In the genomic region with DNA sequence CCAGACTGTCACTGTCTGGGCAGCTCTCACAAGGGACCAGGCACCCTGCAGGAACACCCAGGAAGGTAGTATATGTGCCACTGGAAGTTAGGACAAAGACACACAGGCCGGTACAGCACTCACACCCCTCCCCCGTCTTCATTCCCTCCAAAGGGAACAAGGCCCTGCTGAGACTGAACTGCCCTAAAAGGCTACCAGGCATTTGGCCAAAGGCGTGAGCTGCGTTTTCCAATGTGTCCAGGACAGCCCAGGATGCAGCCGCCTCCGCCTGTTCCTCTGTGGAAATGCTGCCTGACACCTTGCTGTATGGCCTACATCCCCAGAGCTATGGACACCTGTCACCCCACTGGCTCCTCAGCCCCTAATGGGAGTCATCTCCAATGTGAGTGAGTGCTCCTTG, we compare ENCODE assay signal across 8 mouse cellular contexts. TPM values are rescaled to one million over a fixed set of nuclear protein-coding genes. Genes with fewer than 3 reads are reported as not detected.
DNase-seq lines count a peak whose midpoint lies in the region; ATAC-seq and TF ChIP-seq lines count a peak whose summit lies in the region.
"Had no signal": no experiment of that assay in that cellular context is flagged by ENCODE, and none has a peak within 500 bp of the region (broad histone marks: within the 10 kb centered on the region; RNA-seq: fewer than 3 reads in every experiment).

No protein-coding gene starts in this region.

- no peak overlapping the region for H3K4me3 ChIP-seq in embryonic facial prominence, embryonic 15.5 days (replicated peaks)
- no peak overlapping the region for H3K4me3 ChIP-seq in hindbrain, embryonic 13.5 days
- H3K4me3 ChIP-seq in limb, embryonic 14.5 days (replicated peaks; ENCODE audit: low read length): no peak overlapping the region
- no peak overlapping the region for H3K4me3 ChIP-seq in liver, embryonic 12.5 days
- H3K4me3 ChIP-seq: liver, embryonic 13.5 days had no signal

- 64% methylated on average over 6 of the region's 6 CpGs for WGBS in embryonic facial prominence, embryonic 15.5 days
- WGBS in hindbrain, embryonic 13.5 days: 45% methylated on average over 6 of the region's 6 CpGs
- WGBS in limb, embryonic 14.5 days: 32% methylated on average over 6 of the region's 6 CpGs
- 65% methylated on average over 6 of the region's 6 CpGs for WGBS in liver, embryonic 12.5 days (ENCODE audit: insufficient replicate concordance)

- H3K9ac ChIP-seq in embryonic facial prominence, embryonic 15.5 days: no peak overlapping the region
- H3K9ac ChIP-seq in hindbrain, embryonic 13.5 days: no peak overlapping the region
- H3K9ac ChIP-seq in limb, embryonic 14.5 days (ENCODE audit: low read depth, low read length, severe bottlenecking): no peak overlapping the region
- no peak overlapping the region for H3K9ac ChIP-seq in liver, embryonic 12.5 days
- H3K9ac ChIP-seq: liver, embryonic 13.5 days had no signal

- peaks cover 40% of the 10 kb centered on the region for H3K4me1 ChIP-seq in embryonic facial prominence, embryonic 15.5 days
- H3K4me1 ChIP-seq in hindbrain, embryonic 13.5 days (replicated peaks): peaks cover 28% of the 10 kb centered on the region
- H3K4me1 ChIP-seq in limb, embryonic 14.5 days (ENCODE audit: control insufficient read depth, insufficient read depth, low read length): peaks cover 34% of the 10 kb centered on the region
- peaks cover 32% of the 10 kb centered on the region for H3K4me1 ChIP-seq in liver, embryonic 12.5 days

- H3K9me3 ChIP-seq in embryonic facial prominence, embryonic 15.5 days (replicated peaks): no peaks in the 10 kb centered on the region
- no peaks in the 10 kb centered on the region for H3K9me3 ChIP-seq in hindbrain, embryonic 13.5 days
- no peaks in the 10 kb centered on the region for H3K9me3 ChIP-seq in limb, embryonic 14.5 days (ENCODE audit: control insufficient read depth, low read length)
- H3K9me3 ChIP-seq in liver, embryonic 12.5 days (replicated peaks): no peaks in the 10 kb centered on the region
- H3K9me3 ChIP-seq: liver, embryonic 13.5 days had no signal

- no peaks in the 10 kb centered on the region for H3K27me3 ChIP-seq in embryonic facial prominence, embryonic 15.5 days
- H3K27me3 ChIP-seq in hindbrain, embryonic 13.5 days: peaks cover 40% of the 10 kb centered on the region
- H3K27me3 ChIP-seq in limb, embryonic 14.5 days (ENCODE audit: control insufficient read depth, insufficient read depth, low read length): no peaks in the 10 kb centered on the region
- peaks cover 3% of the 10 kb centered on the region; the same call in 1 of the 2 replicates for H3K27me3 ChIP-seq in liver, embryonic 12.5 days (replicated peaks)
- H3K27me3 ChIP-seq: liver, embryonic 13.5 days had no signal

- no peak for ATAC-seq in embryonic facial prominence, embryonic 15.5 days (ENCODE audit: insufficient number of reproducible peaks, low FRiP score, low TSS enrichment, low read depth)
- peak; percentile 29; the same call in 1 of the 2 replicates for ATAC-seq in hindbrain, embryonic 13.5 days (ENCODE audit: low FRiP score)
- no peak for ATAC-seq in limb, embryonic 14.5 days (ENCODE audit: low FRiP score, low read depth)
- ATAC-seq in megakaryocyte-erythroid progenitor cell, adult 5-6 weeks (replicated peaks; ENCODE audit: low FRiP score, low TSS enrichment, poor library complexity, severe bottlenecking): no peak
- ATAC-seq in liver, embryonic 12.5 days: no peak

- H3K36me3 ChIP-seq in embryonic facial prominence, embryonic 15.5 days: no peaks in the 10 kb centered on the region
- H3K36me3 ChIP-seq in hindbrain, embryonic 13.5 days: no peaks in the 10 kb centered on the region
- no peaks in the 10 kb centered on the region for H3K36me3 ChIP-seq in limb, embryonic 14.5 days (ENCODE audit: control insufficient read depth, insufficient read depth, low read length)
- no peaks in the 10 kb centered on the region for H3K36me3 ChIP-seq in liver, embryonic 12.5 days
- H3K36me3 ChIP-seq: liver, embryonic 13.5 days had no signal

- no peak for TF ChIP-seq POLR2A in limb, embryonic 14.5 days (IDR thresholded peaks at IDR 0.05; ENCODE audit: borderline replicate concordance, extremely low read depth, insufficient read depth, insufficient read length)

- DNase-seq in 3T3-L1 (ENCODE audit: low read depth, low spot score): peak; percentile 26
- DNase-seq in Muller cell, postnatal 12 days (ENCODE audit: inconsistent ontology term): peak; percentile 50
- no peak for DNase-seq in limb, embryonic 14.5 days (ENCODE audit: low spot score)
- DNase-seq: liver, embryonic 13.5 days had no signal

- peak overlapping the region; percentile 81 for H3K27ac ChIP-seq in embryonic facial prominence, embryonic 15.5 days (replicated peaks)
- H3K27ac ChIP-seq in hindbrain, embryonic 13.5 days: no peak overlapping the region
- H3K27ac ChIP-seq in limb, embryonic 14.5 days (replicated peaks; ENCODE audit: low read depth, low read length): peak overlapping the region; percentile 75; the same call in 1 of the 2 replicates
- H3K27ac ChIP-seq in liver, embryonic 12.5 days: no peak overlapping the region
- H3K27ac ChIP-seq: liver, embryonic 13.5 days had no signal

- no peak overlapping the region for H3K4me2 ChIP-seq in embryonic facial prominence, embryonic 15.5 days (replicated peaks)
- no peak overlapping the region for H3K4me2 ChIP-seq in hindbrain, embryonic 13.5 days
- no peak overlapping the region for H3K4me2 ChIP-seq in limb, embryonic 14.5 days (replicated peaks; ENCODE audit: low read depth, low read length, severe bottlenecking)
- no peak overlapping the region for H3K4me2 ChIP-seq in liver, embryonic 12.5 days
- H3K4me2 ChIP-seq: liver, embryonic 13.5 days had no signal

RNA-seq across cellular contexts. Expression of a gene that starts 31.3 kb away (rescaled TPM):
- 18.6 and 19.6 TPM in 2 replicates for polyA plus RNA-seq in embryonic facial prominence, embryonic 15.5 days (2015; fragmentation: Nextera tagmentation; extraction: Ambion mirVana)
- polyA plus RNA-seq in hindbrain, embryonic 13.5 days (2015; fragmentation: Nextera tagmentation; extraction: Ambion mirVana): 28.3 and 31.8 TPM in 2 replicates
- 45.9 and 48.5 TPM in 2 replicates for polyA plus RNA-seq in limb, embryonic 14.5 days (2012; rRNA removed)
- polyA plus RNA-seq in limb, embryonic 14.5 days (2014; fragmentation: Nextera tagmentation; extraction: Ambion mirVana): 2.0 and 4.0 TPM in 2 replicates
- 0.17 and 1.6 TPM in 2 replicates for total RNA-seq in megakaryocyte-erythroid progenitor cell, adult 5-6 weeks (2014; fragmentation: Nextera tagmentation)
- 0.50 and 0.70 TPM in 2 replicates for total RNA-seq in megakaryocyte-erythroid progenitor cell, adult 5-6 weeks (2017)
- 3.9 TPM in 2 replicates for polyA plus RNA-seq in liver, embryonic 12.5 days (2016; fragmentation: Nextera tagmentation; extraction: Ambion mirVana)

RNA-seq across cellular contexts. Expression of a gene that starts 42.2 kb away (rescaled TPM):
- 25.7 and 29.5 TPM in 2 replicates for polyA plus RNA-seq in embryonic facial prominence, embryonic 15.5 days (2015; fragmentation: Nextera tagmentation; extraction: Ambion mirVana)
- polyA plus RNA-seq in hindbrain, embryonic 13.5 days (2015; fragmentation: Nextera tagmentation; extraction: Ambion mirVana): 22.4 TPM in 2 replicates
- polyA plus RNA-seq in limb, embryonic 14.5 days (2012; rRNA removed): 22.4 and 26.2 TPM in 2 replicates
- 22.5 and 22.9 TPM in 2 replicates for polyA plus RNA-seq in limb, embryonic 14.5 days (2014; fragmentation: Nextera tagmentation; extraction: Ambion mirVana)
- total RNA-seq in megakaryocyte-erythroid progenitor cell, adult 5-6 weeks (2014; fragmentation: Nextera tagmentation): 7.7 and 9.3 TPM in 2 replicates
- total RNA-seq in megakaryocyte-erythroid progenitor cell, adult 5-6 weeks (2017): 3.1 and 4.0 TPM in 2 replicates
- 9.0 and 10.5 TPM in 2 replicates for polyA plus RNA-seq in liver, embryonic 12.5 days (2016; fragmentation: Nextera tagmentation; extraction: Ambion mirVana)

RNA-seq across cellular contexts. Expression of a gene that starts 50.3 kb away (rescaled TPM):
- 0.25 and 0.40 TPM in 2 replicates for polyA plus RNA-seq in embryonic facial prominence, embryonic 15.5 days (2015; fragmentation: Nextera tagmentation; extraction: Ambion mirVana)
- 0.43 TPM in 1 of 2 replicates, not detected in the other for polyA plus RNA-seq in hindbrain, embryonic 13.5 days (2015; fragmentation: Nextera tagmentation; extraction: Ambion mirVana)
- polyA plus RNA-seq in limb, embryonic 14.5 days (2012; rRNA removed): 0.47 TPM in 1 of 2 replicates, not detected in the other
- polyA plus RNA-seq in limb, embryonic 14.5 days (2014; fragmentation: Nextera tagmentation; extraction: Ambion mirVana): not detected in 2 replicates
- total RNA-seq in megakaryocyte-erythroid progenitor cell, adult 5-6 weeks (2014; fragmentation: Nextera tagmentation): 2.4 TPM in 1 of 2 replicates, not detected in the other
- total RNA-seq in megakaryocyte-erythroid progenitor cell, adult 5-6 weeks (2017): 0.61 TPM in 1 of 2 replicates, not detected in the other
- polyA plus RNA-seq in liver, embryonic 12.5 days (2016; fragmentation: Nextera tagmentation; extraction: Ambion mirVana): 0.15 and 0.29 TPM in 2 replicates
- polyA plus RNA-seq: liver, embryonic 13.5 days had no signal

RNA-seq across cellular contexts. Expression of a gene that starts 52.8 kb away (rescaled TPM):
- polyA plus RNA-seq in embryonic facial prominence, embryonic 15.5 days (2015; fragmentation: Nextera tagmentation; extraction: Ambion mirVana): 17.6 and 21.6 TPM in 2 replicates
- 16.3 and 19.5 TPM in 2 replicates for polyA plus RNA-seq in hindbrain, embryonic 13.5 days (2015; fragmentation: Nextera tagmentation; extraction: Ambion mirVana)
- 27.4 and 32.8 TPM in 2 replicates for polyA plus RNA-seq in limb, embryonic 14.5 days (2012; rRNA removed)
- polyA plus RNA-seq in limb, embryonic 14.5 days (2014; fragmentation: Nextera tagmentation; extraction: Ambion mirVana): 9.9 and 11.6 TPM in 2 replicates
- 2.5 and 10.5 TPM in 2 replicates for total RNA-seq in megakaryocyte-erythroid progenitor cell, adult 5-6 weeks (2014; fragmentation: Nextera tagmentation)
- 0.30 and 8.3 TPM in 2 replicates for total RNA-seq in megakaryocyte-erythroid progenitor cell, adult 5-6 weeks (2017)
- polyA plus RNA-seq in liver, embryonic 12.5 days (2016; fragmentation: Nextera tagmentation; extraction: Ambion mirVana): 4.0 and 6.9 TPM in 2 replicates

Comparison
In these comparisons a context has a peak if more than half of its experiments do, and no peak if none do; other contexts are left out.
1. H3K27ac ChIP-seq: peak in embryonic facial prominence, embryonic 15.5 days (single experiment) and limb, embryonic 14.5 days (single experiment); none in hindbrain, embryonic 13.5 days (single experiment) and liver, embryonic 12.5 days (single experiment).